Mouse (Mus musculus): Measurements from ENCODE around the gene Gm1113.

Gm1113 gene

DNA sequence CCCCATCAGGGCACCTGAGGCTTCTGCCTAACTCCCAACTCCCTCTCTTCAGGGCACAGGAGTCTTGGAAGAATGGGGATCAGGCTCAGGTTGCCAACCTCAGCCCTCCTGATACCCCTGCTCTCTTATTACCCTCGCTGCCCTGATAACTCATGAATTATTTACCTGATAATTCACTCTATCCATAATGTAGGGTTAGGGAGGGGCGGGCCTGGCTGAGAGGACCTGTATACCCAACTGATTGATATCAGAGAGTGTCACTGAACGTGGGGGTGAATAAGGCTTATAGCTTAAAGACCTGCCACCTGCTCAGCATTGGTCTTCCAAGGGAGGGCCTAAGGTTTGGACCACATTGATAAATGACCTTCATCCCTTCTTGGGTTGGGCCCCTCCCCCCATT lies at the start of gene Gm1113:
Gene Gm1113 (minus strand): TSS at position 101 of the 400 bp plus-strand sequence.
- DNase-seq (ENCODE audit: low spot score) = no peak

- DNase-seq (ENCODE audit: low spot score) = no peak
Measured at GRCm38 (mm10) chr9:35564536-35565240, 46.6 kb upstream of the Gm1113 start.

- DNase-seq (ENCODE audit: low spot score) = no peak
Measured at GRCm38 (mm10) chr9:35561583-35561982, 43.5 kb upstream of the Gm1113 start.

- DNase-seq (ENCODE audit: low spot score) = no peak
Measured at GRCm38 (mm10) chr9:35561076-35561475, 43.0 kb upstream of the Gm1113 start.

DNA sequence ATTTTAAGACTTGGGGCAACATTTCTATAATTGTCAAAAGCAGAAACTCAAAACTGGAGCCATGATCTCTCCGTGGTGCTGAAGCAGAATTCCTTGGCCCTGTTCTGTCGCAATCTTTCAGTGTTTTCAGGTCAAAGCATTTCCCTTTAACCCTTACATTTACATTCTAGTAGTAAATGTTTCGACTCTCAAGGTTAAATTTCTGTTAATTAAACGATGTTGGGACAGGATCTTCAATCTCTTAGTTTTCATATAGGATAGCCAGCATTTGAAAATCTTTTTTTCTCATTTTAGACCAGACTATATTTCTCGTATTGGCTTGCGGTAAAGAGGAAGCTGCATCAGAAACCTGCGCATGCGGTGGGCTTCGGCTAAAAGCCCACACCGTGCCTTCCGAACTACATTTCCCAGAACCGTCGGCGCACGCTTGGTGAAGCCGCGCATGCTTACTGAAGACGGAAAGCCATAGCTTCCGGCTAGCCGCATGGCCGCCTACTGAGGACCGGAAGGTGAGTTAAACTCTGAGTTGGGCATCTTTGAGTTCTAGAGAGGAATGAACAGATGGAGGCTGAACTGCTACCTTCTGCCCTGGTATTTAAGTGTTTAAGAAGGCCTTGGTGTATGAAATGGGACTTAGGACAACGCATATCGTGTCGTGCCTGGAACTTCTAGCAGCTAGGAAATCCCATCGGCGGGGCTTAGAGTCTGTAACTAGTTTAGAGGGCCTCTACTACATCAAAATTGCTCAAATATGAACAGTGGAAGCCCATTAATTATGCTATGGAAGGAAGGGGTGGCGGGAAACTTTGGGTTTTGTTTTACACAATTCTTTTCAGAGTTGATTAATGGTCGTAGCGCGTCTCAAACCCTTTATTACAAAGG lies 41.2 kb upstream of the Gm1113 start:
- no peak for DNase-seq (ENCODE audit: low spot score)

DNA sequence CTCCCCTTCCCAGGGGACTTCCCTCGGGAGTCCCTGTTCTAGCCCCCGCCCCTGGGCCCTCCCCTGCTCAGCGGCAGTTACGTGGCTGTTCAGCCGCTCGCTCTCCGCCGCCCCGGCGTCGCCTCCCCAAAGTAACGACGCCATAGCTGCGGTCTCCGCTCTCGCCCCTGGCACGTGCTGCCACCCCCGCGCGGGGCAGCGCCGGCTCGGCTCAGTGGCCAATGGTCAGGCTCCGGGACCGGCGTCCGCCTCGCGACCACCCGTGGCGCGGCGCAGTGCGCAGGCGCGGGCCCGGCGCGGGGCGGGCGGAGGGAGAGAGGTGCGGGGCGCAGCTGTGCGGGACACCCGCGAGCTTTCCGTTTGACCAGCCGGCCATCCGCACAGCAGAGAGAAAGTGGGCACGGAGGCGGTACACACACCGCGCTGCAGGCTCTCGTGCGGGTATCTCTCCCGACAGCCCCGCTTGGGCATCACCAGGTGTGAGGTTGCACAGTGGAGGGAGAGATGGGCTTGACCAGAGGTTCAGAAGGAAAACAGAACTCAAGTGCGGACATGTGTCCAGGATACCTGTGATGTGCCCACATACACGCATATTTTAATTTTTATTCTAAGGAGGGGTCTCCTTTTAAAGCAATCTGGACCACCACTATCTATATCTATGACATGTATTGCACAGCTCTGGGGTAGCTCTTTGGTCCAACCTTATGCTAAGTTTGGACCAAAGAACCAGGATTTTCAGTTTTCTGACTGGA lies 40.4 kb upstream of the Gm1113 start, which contains the start of the genes Ddx25 and Pus3:
Gene Ddx25 (minus strand): TSS at position 272 of the 752 bp plus-strand sequence.
Gene Pus3 (plus strand): TSS at position 339 of the 752 bp plus-strand sequence.
- DNase-seq (ENCODE audit: low spot score) = no peak

- DNase-seq (ENCODE audit: low spot score) = no peak
Measured at GRCm38 (mm10) chr9:35556494-35557102, 38.5 kb upstream of the Gm1113 start.

DNA sequence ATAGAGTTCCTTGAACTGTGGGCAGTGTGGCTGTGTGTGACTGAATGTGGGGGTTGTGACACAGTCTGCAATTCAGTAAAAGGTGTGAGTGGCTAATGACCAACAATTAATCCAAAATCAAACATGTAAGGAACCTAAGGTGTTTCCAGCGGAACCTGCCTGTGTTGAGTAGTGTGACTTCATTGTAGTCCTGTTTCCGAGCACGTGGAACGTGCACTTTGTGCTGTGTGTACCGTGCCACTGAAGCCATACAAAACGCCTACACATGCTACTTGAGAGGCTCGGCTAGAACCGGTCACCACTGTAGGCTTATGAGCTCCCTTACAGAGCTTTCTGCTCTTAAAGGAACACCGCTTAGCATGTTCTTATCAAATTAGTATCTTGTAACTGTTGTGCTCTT lies 30.4 kb upstream of the Gm1113 start:
- DNase-seq (ENCODE audit: low spot score) = no peak

DNA sequence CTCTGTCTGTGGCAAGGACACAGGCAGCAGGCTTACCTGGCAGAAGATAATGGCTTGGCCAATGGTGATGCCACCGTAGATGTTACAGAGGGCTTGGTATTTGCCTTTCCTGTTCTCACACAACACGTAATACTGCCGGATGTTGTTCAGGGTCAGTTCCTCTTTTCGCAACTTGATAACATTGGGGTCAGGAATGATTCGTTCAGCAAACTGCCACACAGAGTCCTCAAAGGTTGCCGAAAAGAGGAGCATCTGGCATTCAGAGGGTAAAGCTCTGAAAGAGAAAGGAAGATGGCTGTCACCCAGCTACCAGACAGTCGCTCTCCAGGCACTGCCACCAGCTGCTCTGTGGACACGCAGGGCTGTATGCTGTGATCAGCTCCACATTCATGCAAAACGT lies 28.7 kb upstream of the Gm1113 start:
- DNase-seq (ENCODE audit: low spot score) = no peak

DNA sequence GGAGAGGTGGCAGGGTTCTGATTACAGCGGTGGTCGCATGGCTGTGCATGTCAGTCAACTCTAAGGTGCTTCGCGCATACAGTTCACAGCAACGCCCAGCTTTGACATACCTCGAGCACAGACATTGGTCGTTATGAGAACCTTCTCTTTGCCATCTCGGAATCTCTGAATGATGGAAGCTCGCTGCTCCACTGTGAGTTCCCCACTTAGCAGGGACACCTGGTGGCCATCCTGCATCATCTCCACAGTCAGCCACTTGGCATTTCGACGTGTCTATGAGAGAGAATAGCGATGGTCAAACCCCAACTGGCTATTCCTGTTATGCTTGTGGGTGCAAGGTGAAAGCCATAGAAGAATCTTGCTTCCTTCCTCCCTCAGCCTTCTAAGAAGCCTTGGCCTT lies 27.6 kb upstream of the Gm1113 start:
- no peak for DNase-seq (ENCODE audit: low spot score)

DNA sequence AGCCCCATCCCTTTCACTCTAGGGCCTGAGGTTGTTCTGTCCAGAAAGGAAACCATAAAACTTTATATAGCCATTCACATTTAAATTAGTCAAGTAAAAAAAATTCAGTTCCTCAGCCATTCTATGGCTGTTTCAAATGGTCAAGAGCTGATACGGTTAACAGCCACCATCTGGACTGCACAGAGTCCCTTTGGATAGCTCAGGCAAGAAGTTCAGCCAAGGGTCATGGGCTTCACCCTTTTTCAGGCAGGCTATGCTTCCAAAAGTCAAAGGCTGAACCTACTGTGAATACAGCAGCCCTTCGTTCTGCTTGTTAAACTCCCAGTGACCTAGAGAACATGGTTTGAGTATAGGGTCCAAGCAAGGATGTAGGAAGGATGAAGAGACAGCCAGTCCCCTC lies 26.6 kb upstream of the Gm1113 start:
- DNase-seq (ENCODE audit: low spot score) = no peak

DNA sequence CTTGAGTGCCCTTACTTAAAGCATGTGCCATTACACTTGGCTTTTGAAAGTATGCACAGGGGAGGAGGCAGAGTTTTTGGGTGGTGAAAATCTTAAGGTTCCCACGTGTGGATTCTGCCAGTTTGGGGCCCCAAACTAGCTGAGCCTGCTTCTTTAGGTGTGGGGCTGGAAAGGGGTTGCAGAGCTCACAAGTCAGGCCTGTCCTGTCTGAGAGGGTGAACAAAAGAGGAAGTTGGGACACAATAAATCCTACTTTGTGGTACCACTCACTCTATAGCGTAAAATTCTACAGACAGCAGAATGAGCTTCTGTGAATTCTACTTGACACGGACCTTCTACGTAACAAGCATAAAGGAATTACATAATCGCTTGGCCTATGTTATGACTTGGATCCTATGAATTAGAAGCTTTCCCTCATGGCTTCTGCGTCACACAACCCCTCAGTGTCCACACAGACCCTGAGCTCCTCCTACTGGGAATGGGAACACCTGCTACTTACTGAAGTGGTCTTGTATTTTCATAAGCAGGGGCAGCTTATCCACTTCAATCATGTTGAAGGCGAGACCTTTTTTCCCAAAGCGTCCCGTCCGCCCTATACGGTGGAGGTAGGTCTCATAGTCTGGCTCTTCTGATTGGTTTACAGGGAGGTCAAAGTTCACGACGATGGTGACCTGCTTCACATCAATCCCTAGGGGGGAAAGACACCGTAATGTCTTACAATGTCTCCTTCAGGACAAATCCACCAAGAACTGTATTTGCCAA lies 25.2 kb upstream of the Gm1113 start:
- DNase-seq (ENCODE audit: low spot score) = no peak

- DNase-seq (ENCODE audit: low spot score) = no peak
Measured at GRCm38 (mm10) chr9:35541941-35542340, 23.9 kb upstream of the Gm1113 start.

DNA sequence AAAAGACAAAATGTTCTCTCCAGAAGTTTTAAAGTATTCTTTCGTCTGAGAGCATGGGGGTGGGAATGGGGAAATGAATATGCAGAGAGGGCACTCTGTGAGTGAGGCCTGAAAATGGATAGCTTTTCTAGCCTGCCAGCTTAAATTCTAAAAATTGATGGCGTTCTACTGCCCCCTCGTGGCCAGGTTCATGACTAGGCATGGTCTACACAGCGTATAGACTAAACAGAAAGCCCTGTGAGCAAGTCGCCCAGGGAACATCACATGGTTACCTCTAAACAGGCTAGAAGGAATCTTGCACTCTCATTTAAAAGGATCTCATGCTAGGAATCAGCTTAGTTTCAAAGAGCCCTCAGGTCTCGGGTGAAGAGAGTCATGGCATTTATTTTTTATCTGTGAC lies 23.4 kb upstream of the Gm1113 start:
- peak; percentile 49 for DNase-seq (ENCODE audit: low spot score)

DNA sequence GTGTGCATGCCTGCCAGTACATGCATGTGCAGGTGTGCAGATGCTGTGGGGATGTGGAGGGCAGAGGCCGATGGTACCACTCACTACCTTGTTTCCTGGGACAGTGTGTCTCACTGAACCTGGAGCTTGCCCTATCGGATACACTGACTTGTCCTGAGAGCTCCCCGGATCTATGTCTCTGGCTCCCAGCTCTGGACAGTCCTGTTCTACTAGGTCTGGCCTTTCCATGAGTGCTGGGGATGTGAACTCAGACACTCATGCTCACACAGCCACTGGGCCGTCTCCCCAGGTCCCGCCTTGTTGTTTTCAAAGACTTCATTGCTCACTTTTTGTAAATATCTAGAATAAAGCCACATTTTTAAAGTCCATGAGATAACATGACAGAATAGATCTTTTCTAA lies 23.0 kb upstream of the Gm1113 start:
- no peak for DNase-seq (ENCODE audit: low spot score)

- DNase-seq (ENCODE audit: low spot score) = no peak
Measured at GRCm38 (mm10) chr9:35539001-35539750, 21.1 kb upstream of the Gm1113 start.

DNA sequence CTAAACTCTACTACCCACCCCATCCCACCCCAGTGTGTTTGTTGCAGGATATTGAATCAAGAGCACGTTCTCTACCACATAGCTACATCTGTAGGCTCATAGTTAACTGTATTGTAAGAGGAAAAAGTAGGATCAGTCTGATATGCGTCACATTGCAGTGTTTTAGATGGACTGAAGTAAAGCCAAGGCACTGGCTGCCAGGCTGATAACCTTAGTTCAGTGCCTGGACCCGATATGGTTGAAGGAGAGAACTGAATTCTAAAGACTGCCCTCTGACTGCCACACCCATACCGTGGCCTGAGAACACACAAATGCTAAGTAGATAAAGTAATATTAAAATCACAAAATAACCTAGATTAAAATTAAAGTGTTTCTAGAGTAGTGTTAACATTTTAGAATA lies 17.8 kb upstream of the Gm1113 start:
- no peak for DNase-seq (ENCODE audit: low spot score)

- no peak for DNase-seq (ENCODE audit: low spot score)
Measured at GRCm38 (mm10) chr9:35535110-35535509, 17.0 kb upstream of the Gm1113 start.

- no peak for DNase-seq (ENCODE audit: low spot score)
Measured at GRCm38 (mm10) chr9:35533266-35533665, 15.2 kb upstream of the Gm1113 start.

- no peak for DNase-seq (ENCODE audit: low spot score)
Measured at GRCm38 (mm10) chr9:35529796-35530195, 11.7 kb upstream of the Gm1113 start.

GRCm38 (mm10) chr9:35529141-35529540 lies 11.1 kb upstream of the Gm1113 start:
- DNase-seq (ENCODE audit: low spot score) = no peak
